In genomic region chr10:94380662-94381392, GRCm38 (mm10) we compare ENCODE assay signal across 11 mouse cellular contexts.
DNase-seq lines count a peak whose midpoint lies in the region; ATAC-seq and TF ChIP-seq lines count a peak whose summit lies in the region.
"Had no signal": no experiment of that assay in that cellular context is flagged by ENCODE, and none has a peak within 500 bp of the region (broad histone marks: within the 10 kb centered on the region; RNA-seq: fewer than 3 reads in every experiment).

No protein-coding gene starts in this region.

- peaks cover 9% of the 10 kb centered on the region; the same call in 1 of the 2 replicates for H3K4me1 ChIP-seq in hindbrain, postnatal 0 days (ENCODE audit: insufficient read depth, low read length)
- H3K4me1 ChIP-seq in hindbrain, embryonic 11.5 days (replicated peaks; ENCODE audit: control insufficient read depth, insufficient read depth, low read length): no peaks in the 10 kb centered on the region
- H3K4me1 ChIP-seq in CH12.LX (ENCODE audit: control insufficient read depth in 1 of 2, insufficient read depth in 2 of 2): peaks cover 30 to 52% of the 10 kb centered on the region in 2 experiments
- peaks cover 5% of the 10 kb centered on the region; the same call in 1 of the 2 replicates for H3K4me1 ChIP-seq in lung, adult 2 months (ENCODE audit: control insufficient read depth, insufficient read depth, low read length)

- H3K9me3 ChIP-seq in hindbrain, postnatal 0 days (ENCODE audit: low read length): peaks cover 4% of the 10 kb centered on the region; the same call in 1 of the 2 replicates
- H3K9me3 ChIP-seq in hindbrain, embryonic 11.5 days (ENCODE audit: control insufficient read depth, low read length): no peaks in the 10 kb centered on the region
- peaks cover 21% of the 10 kb centered on the region for H3K9me3 ChIP-seq in CH12.LX (replicated peaks; ENCODE audit: low read length)

- no peaks in the 10 kb centered on the region for H3K27me3 ChIP-seq in hindbrain, postnatal 0 days (ENCODE audit: insufficient read depth, low read length)
- H3K27me3 ChIP-seq in hindbrain, embryonic 11.5 days (ENCODE audit: control insufficient read depth, insufficient read depth, low read length): no peaks in the 10 kb centered on the region
- H3K27me3 ChIP-seq in CH12.LX (replicated peaks): no peaks in the 10 kb centered on the region
- H3K27me3 ChIP-seq: embryonic facial prominence, embryonic 13.5 days; hindbrain, embryonic 12.5 days had no signal

- H3K4me3 ChIP-seq in hindbrain, postnatal 0 days (ENCODE audit: low read length): no peak overlapping the region
- H3K4me3 ChIP-seq in hindbrain, embryonic 11.5 days (ENCODE audit: low read depth, low read length): no peak overlapping the region
- H3K4me3 ChIP-seq in CH12.LX (replicated peaks in 1 of 3; ENCODE audit: low read depth in 2 of 3, low read length in 2 of 3, poor library complexity in 1 of 3): no peak overlapping the region
- no peak overlapping the region for H3K4me3 ChIP-seq in lung, adult 2 months (replicated peaks; ENCODE audit: extremely low read depth, low read depth, low read length)
- H3K4me3 ChIP-seq: embryonic facial prominence, embryonic 13.5 days; gastrocnemius, adult 2 months; hindbrain, embryonic 12.5 days had no signal

- in situ Hi-C loops in CH12.LX (cut with MboI; ENCODE audit: low pct_ligation_motif_present, low pct_unique_long_range_greater_than_20kb, low sequenced_read_pairs): no loop called here

- TF ChIP-seq EP300 in CH12.LX (IDR thresholded peaks at IDR 0.05; ENCODE audit: low read length): no peak

- no peak for TF ChIP-seq CTCF in hindbrain, postnatal 0 days (IDR thresholded peaks at IDR 0.05; ENCODE audit: low read depth)
- TF ChIP-seq CTCF in CH12.LX (conservative IDR thresholded peaks at IDR 0.05 in 1 of 2, IDR thresholded peaks at IDR 0.05 in 1 of 2; ENCODE audit: low read depth in 2 of 2, low read length in 2 of 2): no peak
- TF ChIP-seq CTCF in lung, adult 2 months (IDR thresholded peaks at IDR 0.05; ENCODE audit: insufficient read depth, low read length): no peak

- no peak for TF ChIP-seq POLR2A in CH12.LX (IDR thresholded peaks at IDR 0.05; ENCODE audit: low read depth, low read length)
- TF ChIP-seq POLR2A in lung, adult 2 months (IDR thresholded peaks at IDR 0.05; ENCODE audit: borderline replicate concordance, extremely low read depth, low read depth, low read length): no peak

- peaks cover 88% of the 10 kb centered on the region for H3K79me2 ChIP-seq in CH12.LX (replicated peaks; ENCODE audit: control insufficient read depth, extremely low read depth, insufficient read depth, poor library complexity, severe bottlenecking)

- peak; percentile 41 for DNase-seq in hindbrain, postnatal 0 days (ENCODE audit: low spot score)
- no peak for DNase-seq in hindbrain, embryonic 11.5 days (ENCODE audit: low spot score)
- DNase-seq in CH12.LX (ENCODE audit: extremely low read depth): no peak
- DNase-seq in fibroblast of lung, adult 2 months (ENCODE audit: low read depth): peak; percentile 20
- DNase-seq in lung, adult 2 months: peak; percentile 29
- DNase-seq in frontal cortex, postnatal 14 days (ENCODE audit: low spot score in 2 of 2): no peak
- DNase-seq in spleen, postnatal 36 days (ENCODE audit: low spot score in 2 of 2): no peak
- no peak for DNase-seq in thymus, postnatal 0 days (ENCODE audit: low spot score)
- DNase-seq: gastrocnemius, adult 2 months had no signal

- H3K4me2 ChIP-seq in hindbrain, postnatal 0 days (ENCODE audit: low read depth, low read length): no peak overlapping the region
- no peak overlapping the region for H3K4me2 ChIP-seq in hindbrain, embryonic 11.5 days (replicated peaks; ENCODE audit: low read depth, low read length)
- H3K4me2 ChIP-seq in CH12.LX (ENCODE audit: insufficient read depth, low read depth, poor library complexity, severe bottlenecking): no peak overlapping the region
- H3K4me2 ChIP-seq: embryonic facial prominence, embryonic 13.5 days; hindbrain, embryonic 12.5 days had no signal

- WGBS in hindbrain, postnatal 0 days: 41% methylated on average over 9 of the region's 9 CpGs
- WGBS in hindbrain, embryonic 11.5 days: 68% methylated on average over 9 of the region's 9 CpGs
- WGBS in lung, adult 2 months: 56% methylated on average over 9 of the region's 9 CpGs

- H3K9ac ChIP-seq in hindbrain, postnatal 0 days (replicated peaks; ENCODE audit: low read length): no peak overlapping the region
- H3K9ac ChIP-seq in hindbrain, embryonic 11.5 days (ENCODE audit: low read depth, low read length): no peak overlapping the region
- no peak overlapping the region for H3K9ac ChIP-seq in CH12.LX (ENCODE audit: insufficient read depth, low read depth)
- H3K9ac ChIP-seq: embryonic facial prominence, embryonic 13.5 days; hindbrain, embryonic 12.5 days had no signal

- no peak for TF ChIP-seq RAD21 in CH12.LX (IDR thresholded peaks at IDR 0.05; ENCODE audit: low read depth, low read length)

- no peaks in the 10 kb centered on the region for H3K36me3 ChIP-seq in hindbrain, postnatal 0 days (ENCODE audit: insufficient read depth, low read length)
- H3K36me3 ChIP-seq in hindbrain, embryonic 11.5 days (ENCODE audit: control insufficient read depth, insufficient read depth, low read length): no peaks in the 10 kb centered on the region
- H3K36me3 ChIP-seq in CH12.LX (replicated peaks in 1 of 2; ENCODE audit: control insufficient read depth in 1 of 2, insufficient read depth in 1 of 2, low read length in 1 of 2): peaks cover 59 to 82% of the 10 kb centered on the region in 2 experiments
- H3K36me3 ChIP-seq: embryonic facial prominence, embryonic 13.5 days; hindbrain, embryonic 12.5 days had no signal

- ATAC-seq in hindbrain, postnatal 0 days: no peak
- no peak for ATAC-seq in hindbrain, embryonic 11.5 days (ENCODE audit: low FRiP score)

- H3K27ac ChIP-seq in hindbrain, postnatal 0 days: peak overlapping the region; percentile 49; the same call in 1 of the 2 replicates
- no peak overlapping the region for H3K27ac ChIP-seq in hindbrain, embryonic 11.5 days (ENCODE audit: low read depth, low read length)
- peak overlapping the region; percentile 42 for H3K27ac ChIP-seq in CH12.LX (ENCODE audit: insufficient read depth, low read depth)
- H3K27ac ChIP-seq: embryonic facial prominence, embryonic 13.5 days; gastrocnemius, adult 2 months; hindbrain, embryonic 12.5 days had no signal

- dilution Hi-C loops in CH12.LX (cut with MboI; ENCODE audit: extremely low pct_ligation_motif_present, extremely low pct_unique_long_range_greater_than_20kb, low sequenced_read_pairs): no loop called here

TF ChIP-seq in CH12.LX, 34 proteins besides CTCF, POLR2A, EP300 and RAD21:
- TF ChIP-seq MEF2A (IDR thresholded peaks at IDR 0.05; ENCODE audit: borderline replicate concordance, low read depth, low read length) (no peak), SIN3A (IDR thresholded peaks at IDR 0.05; ENCODE audit: low read length) (no peak), USF2 (conservative IDR thresholded peaks at IDR 0.05; ENCODE audit: low read depth, low read length) (no peak), MAZ (IDR thresholded peaks at IDR 0.05; ENCODE audit: low read depth, low read length) (no peak), IRF4 (IDR thresholded peaks at IDR 0.05; ENCODE audit: low read depth, low read length) (no peak), MAFK (IDR thresholded peaks at IDR 0.05; ENCODE audit: insufficient replicate concordance, low read length) (no peak), ZNF384 (IDR thresholded peaks at IDR 0.05; ENCODE audit: low read depth, low read length) (no peak), CHD2 (IDR thresholded peaks at IDR 0.05; ENCODE audit: low read length) (no peak), MXI1 (IDR thresholded peaks at IDR 0.05; ENCODE audit: low read depth, low read length) (no peak), HCFC1 (IDR thresholded peaks at IDR 0.05; ENCODE audit: low read depth, low read length) (no peak), USF1 (IDR thresholded peaks at IDR 0.05; ENCODE audit: low read depth, low read length) (no peak), TBP (conservative IDR thresholded peaks at IDR 0.05; ENCODE audit: low read depth, low read length) (no peak)
TF ChIP-seq in CH12.LX: peak in this region for 0.

Comparison
In these comparisons a context has a peak if more than half of its experiments do, and no peak if none do; other contexts are left out.
1. DNase-seq: peak in hindbrain, postnatal 0 days (single experiment), fibroblast of lung, adult 2 months (single experiment) and lung, adult 2 months (single experiment); none in hindbrain, embryonic 11.5 days (single experiment), CH12.LX (single experiment), frontal cortex, postnatal 14 days (0 of 2), spleen, postnatal 36 days (0 of 2) and thymus, postnatal 0 days (single experiment).